Mouse (Mus musculus): Measurements from ENCODE around the gene Nudt22. TPM values are rescaled to one million over a fixed set of nuclear protein-coding genes. Genes with fewer than 3 reads are reported as not detected.

Gene Nudt22
- polyA plus RNA-seq, 1 experiment from 2014 or later = 21.7 TPM

GRCm38 (mm10) chr19:7018546-7018945, 22.6 kb upstream of the Nudt22 start:
- 0 out of 2 replicates have a peak, but pooled peaks cover 2% of the 10 kb centered on the region for H3K4me1 ChIP-seq
- 80% methylated on average over 11 of the region's 11 CpGs for WGBS
- H3K36me3 ChIP-seq = peaks cover 68% of the 10 kb centered on the region

GRCm38 (mm10) chr19:7017541-7018457, 21.9 kb upstream of the Nudt22 start:
- Histone ChIP-seq H3K4me2 (no peak overlapping the region), H3K27me3 (no peaks in the 10 kb centered on the region), H3K4me3 (no peak overlapping the region), H3K36me3 (peaks cover 61% of the 10 kb centered on the region), H3K4me1 (0 out of 2 replicates have a peak, but pooled peaks cover 2% of the 10 kb centered on the region), H3K9me3 (no peaks in the 10 kb centered on the region), H3K9ac (no peak overlapping the region), H3K27ac (peak overlapping the region; percentile 17; the same call in 1 of the 2 replicates)
- 72% methylated on average over 12 of the region's 12 CpGs for WGBS
- no peak for ATAC-seq (ENCODE audit: insufficient number of reproducible peaks, low FRiP score, low TSS enrichment, low read depth)

More at GRCm38 (mm10) chr19:7018546-7018945, 22.6 kb upstream of the Nudt22 start:
- no peak overlapping the region for H3K4me2 ChIP-seq
- H3K9me3 ChIP-seq = no peaks in the 10 kb centered on the region
- no peaks in the 10 kb centered on the region for H3K27me3 ChIP-seq
- no peak overlapping the region for H3K4me3 ChIP-seq
- no peak for ATAC-seq (ENCODE audit: insufficient number of reproducible peaks, low FRiP score, low TSS enrichment, low read depth)
- no peak overlapping the region for H3K9ac ChIP-seq
- 0 out of 2 replicates have a peak overlapping the region, but pooled peaks have one; percentile 17 for H3K27ac ChIP-seq

- Histone ChIP-seq H3K4me1 (0 out of 2 replicates have a peak, but pooled peaks cover 2% of the 10 kb centered on the region), H3K36me3 (peaks cover 29% of the 10 kb centered on the region), H3K27ac (no peak overlapping the region), H3K4me2 (no peak overlapping the region), H3K27me3 (no peaks in the 10 kb centered on the region), H3K9ac (no peak overlapping the region), H3K4me3 (no peak overlapping the region), H3K9me3 (no peaks in the 10 kb centered on the region)
- 90% methylated on average over 20 of the region's 20 CpGs for WGBS
- no peak for ATAC-seq (ENCODE audit: insufficient number of reproducible peaks, low FRiP score, low TSS enrichment, low read depth)
These were observed 18.7 kb upstream of the Nudt22 start for GRCm38 (mm10) chr19:7014481-7015135.

GRCm38 (mm10) chr19:7013984-7014383, 18.1 kb upstream of the Nudt22 start:
- peaks cover 22% of the 10 kb centered on the region; the same call in 1 of the 2 replicates for H3K36me3 ChIP-seq
- H3K27ac ChIP-seq = no peak overlapping the region
- H3K4me2 ChIP-seq = no peak overlapping the region
- ATAC-seq (ENCODE audit: insufficient number of reproducible peaks, low FRiP score, low TSS enrichment, low read depth) = no peak
- no peak overlapping the region for H3K9ac ChIP-seq
- WGBS = 85% methylated on average over 9 of the region's 9 CpGs
- H3K4me3 ChIP-seq = no peak overlapping the region
- 0 out of 2 replicates have a peak, but pooled peaks cover 2% of the 10 kb centered on the region for H3K4me1 ChIP-seq
- H3K9me3 ChIP-seq = no peaks in the 10 kb centered on the region
- H3K27me3 ChIP-seq = no peaks in the 10 kb centered on the region

- no peak overlapping the region for H3K27ac ChIP-seq
- no peak for ATAC-seq (ENCODE audit: insufficient number of reproducible peaks, low FRiP score, low TSS enrichment, low read depth)
- 81% methylated on average over 4 of the region's 4 CpGs for WGBS
- no peak overlapping the region for H3K4me2 ChIP-seq
- H3K9me3 ChIP-seq = no peaks in the 10 kb centered on the region
- 0 out of 2 replicates have a peak, but pooled peaks cover 2% of the 10 kb centered on the region for H3K4me1 ChIP-seq
- peaks cover 10% of the 10 kb centered on the region; the same call in 1 of the 2 replicates for H3K36me3 ChIP-seq
- no peaks in the 10 kb centered on the region for H3K27me3 ChIP-seq
- H3K4me3 ChIP-seq = no peak overlapping the region
- H3K9ac ChIP-seq = no peak overlapping the region
These were observed 16.5 kb upstream of the Nudt22 start for GRCm38 (mm10) chr19:7012426-7012825.

GRCm38 (mm10) chr19:7006892-7007593, 11.1 kb upstream of the Nudt22 start:
- H3K9ac ChIP-seq = no peak overlapping the region
- H3K36me3 ChIP-seq = no peaks in the 10 kb centered on the region
- H3K9me3 ChIP-seq = no peaks in the 10 kb centered on the region
- H3K27ac ChIP-seq = no peak overlapping the region
- no peak overlapping the region for H3K4me3 ChIP-seq
- no peak for ATAC-seq (ENCODE audit: insufficient number of reproducible peaks, low FRiP score, low TSS enrichment, low read depth)
- WGBS = 76% methylated on average over 9 of the region's 9 CpGs
- no peaks in the 10 kb centered on the region for H3K4me1 ChIP-seq
- no peaks in the 10 kb centered on the region for H3K27me3 ChIP-seq
- H3K4me2 ChIP-seq = no peak overlapping the region

GRCm38 (mm10) chr19:6999360-7000063, 3.6 kb upstream of the Nudt22 start:
- no peak for ATAC-seq (ENCODE audit: insufficient number of reproducible peaks, low FRiP score, low TSS enrichment, low read depth)
- WGBS = 92% methylated on average over 19 of the region's 19 CpGs
- no peak overlapping the region for H3K4me2 ChIP-seq
- no peak overlapping the region for H3K27ac ChIP-seq
- H3K27me3 ChIP-seq = no peaks in the 10 kb centered on the region
- no peak overlapping the region for H3K9ac ChIP-seq
- H3K4me1 ChIP-seq = peaks cover 22% of the 10 kb centered on the region
- peaks cover 26% of the 10 kb centered on the region for H3K36me3 ChIP-seq
- no peak overlapping the region for H3K4me3 ChIP-seq
- H3K9me3 ChIP-seq = no peaks in the 10 kb centered on the region

GRCm38 (mm10) chr19:6997721-6998290, 1.9 kb upstream of the Nudt22 start:
- ATAC-seq (ENCODE audit: insufficient number of reproducible peaks, low FRiP score, low TSS enrichment, low read depth) = no peak
- Histone ChIP-seq H3K27ac (no peak overlapping the region), H3K4me3 (no peak overlapping the region), H3K9ac (no peak overlapping the region), H3K27me3 (no peaks in the 10 kb centered on the region), H3K9me3 (no peaks in the 10 kb centered on the region), H3K4me1 (peaks cover 32% of the 10 kb centered on the region), H3K36me3 (peaks cover 26% of the 10 kb centered on the region), H3K4me2 (no peak overlapping the region)
- WGBS = 80% methylated on average over 9 of the region's 9 CpGs

- no peak for ATAC-seq (ENCODE audit: insufficient number of reproducible peaks, low FRiP score, low TSS enrichment, low read depth)
- peak overlapping the region; percentile 63 for H3K4me3 ChIP-seq
- 43% methylated on average over 21 of the region's 21 CpGs for WGBS
- H3K4me1 ChIP-seq = peaks cover 43% of the 10 kb centered on the region
- peak overlapping the region; percentile 80 for H3K4me2 ChIP-seq
- H3K27ac ChIP-seq = peak overlapping the region; percentile 43; the same call in 1 of the 2 replicates
- H3K27me3 ChIP-seq = no peaks in the 10 kb centered on the region
- H3K9me3 ChIP-seq = no peaks in the 10 kb centered on the region
- peak overlapping the region; percentile 52 for H3K9ac ChIP-seq
- H3K36me3 ChIP-seq = peaks cover 26% of the 10 kb centered on the region
These were observed 494 bp downstream of the Nudt22 start for GRCm38 (mm10) chr19:6995255-6995991.

GRCm38 (mm10) chr19:6994489-6994888, 1.4 kb downstream of the Nudt22 start:
- H3K4me2 ChIP-seq = no peak overlapping the region
- 82% methylated on average over 8 of the region's 8 CpGs for WGBS
- H3K36me3 ChIP-seq = peaks cover 18% of the 10 kb centered on the region
- H3K27me3 ChIP-seq = no peaks in the 10 kb centered on the region
- H3K4me1 ChIP-seq = peaks cover 43% of the 10 kb centered on the region
- no peak overlapping the region for H3K9ac ChIP-seq
- H3K27ac ChIP-seq = no peak overlapping the region
- no peaks in the 10 kb centered on the region for H3K9me3 ChIP-seq
- ATAC-seq (ENCODE audit: insufficient number of reproducible peaks, low FRiP score, low TSS enrichment, low read depth) = no peak
- H3K4me3 ChIP-seq = peak overlapping the region; percentile 63; the same call in 1 of the 2 replicates

Measured in limb, embryonic 15.5 days (tissue).